Mouse (Mus musculus) lung, embryonic 16.5 days (tissue): ENCODE measurements around the gene F12. TPM values are rescaled to one million over a fixed set of nuclear protein-coding genes. Genes with fewer than 3 reads are reported as not detected.

Experiments
- ATAC-seq: fragments of 200-750 bp; cut with Nextera tagmentation; 2 replicates; pipeline ENCODE4 v1.8.0; 2017; ENCODE audit warnings: low read depth, mild to moderate bottlenecking, moderate library complexity
- H3K27ac ChIP-seq: fragments of 300-500 bp; sonication (generic); 2 replicates; pipeline ENCODE4 v1.5.1; 2014; ENCODE audit warnings: mild to moderate bottlenecking, control low read depth, low read length
- H3K27me3 ChIP-seq: fragments of 300-500 bp; sonication (generic); 2 replicates; pipeline ENCODE4 v1.6.1; 2014; ENCODE audit warnings: low read depth, low read length, mixed read lengths; ENCODE audit not compliant: control insufficient read depth, insufficient read depth
- H3K36me3 ChIP-seq: fragments of 300-500 bp; sonication (generic); 2 replicates; pipeline ENCODE4 v1.6.1; 2014; ENCODE audit warnings: low read length; ENCODE audit not compliant: control insufficient read depth, insufficient read depth
- H3K4me1 ChIP-seq: fragments of 300-500 bp; sonication (generic); replicated peaks from 2 replicates; pipeline ENCODE4 v1.6.1; 2014; ENCODE audit warnings: low read length, mixed read lengths; ENCODE audit not compliant: control insufficient read depth, insufficient read depth
- H3K4me2 ChIP-seq: fragments of 300-500 bp; sonication (generic); 2 replicates; pipeline ENCODE4 v1.6.1; 2014; ENCODE audit warnings: low read depth, low read length, control low read depth
- H3K4me3 ChIP-seq: fragments of 300-500 bp; sonication (generic); 2 replicates; pipeline ENCODE4 v1.5.1; 2014; ENCODE audit warnings: mild to moderate bottlenecking, low read length, control low read depth
- H3K9ac ChIP-seq: fragments of 300-500 bp; sonication (generic); 2 replicates; pipeline ENCODE4 v1.6.1; 2014; ENCODE audit warnings: low read length, control low read depth
- H3K9me3 ChIP-seq: fragments of 300-500 bp; sonication (generic); 2 replicates; pipeline ENCODE4 v1.6.1; 2016; ENCODE audit warnings: low read length; ENCODE audit not compliant: control insufficient read depth
- WGBS: fragments of 180-500 bp; shearing (Covaris S2); extraction: QIAGEN DNeasy Blood & Tissue Kit; methylation state at CpG from one replicate; pipeline ENCODE4 v1.1.7; 2014; 5-methylcytosine and 5-hydroxymethylcytosine counted together
- microRNA-seq: library from miRNA; unstranded; fragments of <30 nt; microRNA quantifications from one replicate; pipeline ENCODE4, GENCODE M21; 2016
- polyA plus RNA-seq: library from polyadenylated mRNA; unstranded; fragments of >200 nt; fragmentation: Nextera tagmentation; extraction: Ambion mirVana; gene quantifications from 2 replicates; pipeline ENCODE4 v1.2.1, GENCODE M21; 2015

The F12 gene
- polyA plus RNA-seq, 1 experiment from 2014 or later, result 0.23 TPM

- Histone ChIP-seq H3K27ac (no peak overlapping the region), H3K9ac (no peak overlapping the region), H3K36me3 (no peaks in the 10 kb centered on the region), H3K9me3 (no peaks in the 10 kb centered on the region), H3K27me3 (no peaks in the 10 kb centered on the region), H3K4me2 (no peak overlapping the region), H3K4me1 (peaks cover 3% of the 10 kb centered on the region), H3K4me3 (no peak overlapping the region)
- WGBS, result 57% methylated on average over 8 of the region's 8 CpGs
- no peak for ATAC-seq
These were observed 55.4 kb downstream of the F12 start for GRCm38 (mm10) chr13:55371007-55371681.

- H3K9me3 ChIP-seq, result no peaks in the 10 kb centered on the region
- H3K27me3 ChIP-seq, result no peaks in the 10 kb centered on the region
- H3K36me3 ChIP-seq, result no peaks in the 10 kb centered on the region
- no peak overlapping the region for H3K9ac ChIP-seq
- no peak overlapping the region for H3K4me3 ChIP-seq
- H3K4me2 ChIP-seq, result no peak overlapping the region
- ATAC-seq, result no peak
- 50% methylated on average over 3 of the region's 3 CpGs for WGBS
- no peak overlapping the region for H3K27ac ChIP-seq
- peaks cover 3% of the 10 kb centered on the region for H3K4me1 ChIP-seq
These were observed 56.4 kb downstream of the F12 start for GRCm38 (mm10) chr13:55370234-55370633.

- no peaks in the 10 kb centered on the region for H3K9me3 ChIP-seq
- no peaks in the 10 kb centered on the region for H3K27me3 ChIP-seq
- peak within 1 kb of the TSS; percentile 20 for H3K4me3 ChIP-seq
- 37% methylated on average over 13 of the region's 13 CpGs for WGBS
- H3K4me2 ChIP-seq, result peak within 1 kb of the TSS; percentile 33; the same call in 1 of the 2 replicates
- peaks cover 3% of the 10 kb centered on the region for H3K4me1 ChIP-seq
- peak; percentile 58 for ATAC-seq
- no peaks in the 10 kb centered on the region for H3K36me3 ChIP-seq
- no peak within 1 kb of the TSS; the same call in 1 of the 2 replicates for H3K27ac ChIP-seq
- no peak within 1 kb of the TSS for H3K9ac ChIP-seq
These were observed 57.0 kb downstream of the F12 start, which contains the start of gene Rgs14 for GRCm38 (mm10) chr13:55369531-55370114. TSS of gene Rgs14 (plus strand) at chr13:55369732.

- 64% methylated on average over 7 of the region's 7 CpGs for WGBS
- H3K9me3 ChIP-seq, result no peaks in the 10 kb centered on the region
These were observed 58.2 kb downstream of the F12 start for GRCm38 (mm10) chr13:55368401-55368800.

More at GRCm38 (mm10) chr13:55368401-55368800, 58.2 kb downstream of the F12 start:
- Histone ChIP-seq H3K4me1 (peaks cover 3% of the 10 kb centered on the region), H3K27ac (no peak overlapping the region), H3K27me3 (no peaks in the 10 kb centered on the region), H3K4me2 (no peak overlapping the region), H3K4me3 (no peak overlapping the region), H3K36me3 (no peaks in the 10 kb centered on the region), H3K9ac (no peak overlapping the region)
- no peak for ATAC-seq

Small RNAs within 50 kb of the gene (microRNA-seq; reads per million reads assigned to microRNA genes)
- gene Mir6943, result not detected

Other genes with a start within 250 kb of the F12 start
- 50.7 and 56.2 TPM in 2 replicates for gene Nsd1, start 217.0 kb downstream of the F12 start, polyA plus RNA-seq
- gene Prelid1, start 106.3 kb downstream of the F12 start, polyA plus RNA-seq, result 466 and 483 TPM in 2 replicates
- 76.9 and 84.3 TPM in 2 replicates for gene Rab24, start 104.8 kb downstream of the F12 start, polyA plus RNA-seq
- gene Mxd3, start 97.0 kb downstream of the F12 start, polyA plus RNA-seq, result 44.0 and 46.4 TPM in 2 replicates
- 101 and 103 TPM in 2 replicates for gene Lman2, start 64.0 kb downstream of the F12 start, polyA plus RNA-seq
- gene Rgs14, start 57.1 kb downstream of the F12 start, polyA plus RNA-seq, result 1.4 and 2.1 TPM in 2 replicates
- not detected in 2 replicates for gene Slc34a1, start 28.6 kb downstream of the F12 start, polyA plus RNA-seq
- not detected in 2 replicates for gene Pfn3, start 11.6 kb downstream of the F12 start, polyA plus RNA-seq
- 13.6 and 15.5 TPM in 2 replicates for gene Grk6, start 18.3 kb upstream of the F12 start, polyA plus RNA-seq
- gene Prr7, start 37.5 kb upstream of the F12 start, polyA plus RNA-seq, result 0.25 and 0.46 TPM in 2 replicates
- 100 and 115 TPM in 2 replicates for gene Dbn1, start 61.3 kb upstream of the F12 start, polyA plus RNA-seq
- 138 and 152 TPM in 2 replicates for gene Pdlim7, start 86.9 kb upstream of the F12 start, polyA plus RNA-seq
- 3.5 and 3.8 TPM in 2 replicates for gene Dok3, start 102.5 kb upstream of the F12 start, polyA plus RNA-seq
- 63.5 and 66.1 TPM in 2 replicates for gene Ddx41, start 109.9 kb upstream of the F12 start, polyA plus RNA-seq
- gene Fam193b, start 144.3 kb upstream of the F12 start, polyA plus RNA-seq, result 34.0 and 36.4 TPM in 2 replicates
- 156 and 180 TPM in 2 replicates for gene Tmed9, start 146.9 kb upstream of the F12 start, polyA plus RNA-seq
- 22.8 and 25.0 TPM in 2 replicates for gene B4galt7, start 173.1 kb upstream of the F12 start, polyA plus RNA-seq
- gene Caml, start 196.2 kb upstream of the F12 start, polyA plus RNA-seq, result 57.7 and 58.2 TPM in 2 replicates
- gene Ddx46, start 208.2 kb upstream of the F12 start, polyA plus RNA-seq, result 28.5 and 33.9 TPM in 2 replicates